Mouse (Mus musculus): ENCODE data around the gene Plcl2.
"Not testable (repeated sequence)": the region's sequence is repeated elsewhere in the genome, so short reads cannot be mapped to it uniquely, and the experiment has no call there.

The Plcl2 gene

GRCm38 (mm10) chr17:50674580-50674979 lies 165.4 kb downstream of the Plcl2 start:
- no peak for DNase-seq (ENCODE audit: low spot score in 2 of 2)

GRCm38 (mm10) chr17:50675231-50675630 lies 166.0 kb downstream of the Plcl2 start:
- DNase-seq (ENCODE audit: low spot score in 2 of 2), result no peak

- DNase-seq (ENCODE audit: low spot score in 2 of 2), result no peak
Measured at GRCm38 (mm10) chr17:50677334-50677733, 168.1 kb downstream of the Plcl2 start.

GRCm38 (mm10) chr17:50677978-50678712 lies 168.9 kb downstream of the Plcl2 start:
- DNase-seq (ENCODE audit: low spot score in 2 of 2), result no peak

- no peak for DNase-seq (ENCODE audit: low spot score in 2 of 2)
Measured at GRCm38 (mm10) chr17:50678748-50679147, 169.5 kb downstream of the Plcl2 start.

GRCm38 (mm10) chr17:50679613-50680534 lies 170.7 kb downstream of the Plcl2 start:
- no peak for DNase-seq (ENCODE audit: low spot score in 2 of 2)

- no peak for DNase-seq (ENCODE audit: low spot score in 2 of 2)
Measured at GRCm38 (mm10) chr17:50682696-50683095, 173.5 kb downstream of the Plcl2 start.

GRCm38 (mm10) chr17:50684960-50685645 lies 175.9 kb downstream of the Plcl2 start:
- DNase-seq (ENCODE audit: low spot score in 2 of 2), result no peak

GRCm38 (mm10) chr17:50687670-50688069 lies 178.5 kb downstream of the Plcl2 start:
- no peak for DNase-seq (ENCODE audit: low spot score in 2 of 2)

GRCm38 (mm10) chr17:50688135-50688534 lies 178.9 kb downstream of the Plcl2 start:
- DNase-seq (ENCODE audit: low spot score in 2 of 2), result peak in 1 of 2 experiments; percentile 1

GRCm38 (mm10) chr17:50698410-50698809 lies 189.2 kb downstream of the Plcl2 start:
- DNase-seq (ENCODE audit: low spot score in 2 of 2), result not testable (repeated sequence)

GRCm38 (mm10) chr17:50710497-50711222 lies 201.5 kb downstream of the Plcl2 start:
- no peak for DNase-seq (ENCODE audit: low spot score in 2 of 2)

GRCm38 (mm10) chr17:50717586-50717985 lies 208.4 kb downstream of the Plcl2 start:
- no peak for DNase-seq (ENCODE audit: low spot score in 2 of 2)

GRCm38 (mm10) chr17:50724376-50724775 lies 215.2 kb downstream of the Plcl2 start:
- DNase-seq (ENCODE audit: low spot score in 2 of 2), result no peak

GRCm38 (mm10) chr17:50726265-50726664 lies 217.1 kb downstream of the Plcl2 start:
- DNase-seq (ENCODE audit: low spot score in 2 of 2), result no peak

- DNase-seq (ENCODE audit: low spot score in 2 of 2), result no peak
Measured at GRCm38 (mm10) chr17:50729031-50729430, 219.8 kb downstream of the Plcl2 start.

GRCm38 (mm10) chr17:50729577-50729976 lies 220.4 kb downstream of the Plcl2 start:
- DNase-seq (ENCODE audit: low spot score in 2 of 2), result no peak

GRCm38 (mm10) chr17:50730896-50731295 lies 221.7 kb downstream of the Plcl2 start:
- DNase-seq (ENCODE audit: low spot score in 2 of 2), result no peak

GRCm38 (mm10) chr17:50731876-50732275 lies 222.7 kb downstream of the Plcl2 start:
- DNase-seq (ENCODE audit: low spot score in 2 of 2), result peak in 1 of 2 experiments; percentile 32

- DNase-seq (ENCODE audit: low spot score in 2 of 2), result no peak
Measured at GRCm38 (mm10) chr17:50733390-50733789, 224.2 kb downstream of the Plcl2 start.

GRCm38 (mm10) chr17:50734781-50735180 lies 225.6 kb downstream of the Plcl2 start:
- no peak for DNase-seq (ENCODE audit: low spot score in 2 of 2)
